Mouse (Mus musculus) neural tube, embryonic 11.5 days (tissue): ENCODE measurements around the gene Macf1. TPM values are rescaled to one million over a fixed set of nuclear protein-coding genes. Genes with fewer than 3 reads are reported as not detected.
A peak's percentile ranks its signal among the peaks of the same experiment; 100 is the strongest.

ENCODE experiments used
- ATAC-seq: fragments of 200-750 bp; cut with Nextera tagmentation; 2 replicates; pipeline ENCODE4 v1.8.0; 2017; ENCODE audit warnings: moderate number of reproducible peaks, mild to moderate bottlenecking, moderate TSS enrichment, moderate library complexity; ENCODE audit not compliant: insufficient read depth, low FRiP score, low TSS enrichment
- DNase-seq: peaks from one replicate; pipeline ENCODE4 v3.0.0-alpha.2; 2015; ENCODE audit warnings: low spot score
- H3K27ac ChIP-seq: fragments of 300-500 bp; sonication (generic); 2 replicates; pipeline ENCODE4 v1.5.1; 2014; ENCODE audit warnings: low read depth, mild to moderate bottlenecking, low read length
- H3K27me3 ChIP-seq: fragments of 300-500 bp; sonication (generic); 2 replicates; pipeline ENCODE4 v1.6.1; 2014; ENCODE audit warnings: mild to moderate bottlenecking, low read length, mixed read lengths; ENCODE audit not compliant: control insufficient read depth, insufficient read depth
- H3K36me3 ChIP-seq: fragments of 300-500 bp; sonication (generic); 2 replicates; pipeline ENCODE4 v1.6.1; 2014; ENCODE audit warnings: mild to moderate bottlenecking, low read length, moderate library complexity, mixed read lengths; ENCODE audit not compliant: control insufficient read depth, insufficient read depth
- H3K4me1 ChIP-seq: fragments of 300-500 bp; sonication (generic); 2 replicates; pipeline ENCODE4 v1.6.1; 2014; ENCODE audit warnings: low read length, mixed read lengths; ENCODE audit not compliant: control insufficient read depth, insufficient read depth
- H3K4me2 ChIP-seq: fragments of 300-500 bp; sonication (generic); 2 replicates; pipeline ENCODE4 v1.6.1; 2014; ENCODE audit warnings: low read depth, mild to moderate bottlenecking, moderate library complexity
- H3K4me3 ChIP-seq: fragments of 300-500 bp; sonication (generic); 2 replicates; pipeline ENCODE4 v1.5.1; 2014; ENCODE audit warnings: low read depth, low read length
- H3K9ac ChIP-seq: fragments of 300-500 bp; sonication (generic); 2 replicates; pipeline ENCODE4 v1.6.1; 2014; ENCODE audit warnings: mild to moderate bottlenecking, low read length
- H3K9me3 ChIP-seq: fragments of 300-500 bp; sonication (generic); 2 replicates; pipeline ENCODE4 v1.6.1; 2016; ENCODE audit warnings: low read length; ENCODE audit not compliant: control insufficient read depth
- WGBS: fragments of 180-500 bp; shearing (Covaris S2); extraction: QIAGEN DNeasy Blood & Tissue Kit; methylation state at CpG from one replicate; pipeline ENCODE4 v1.1.7; 2014; 5-methylcytosine and 5-hydroxymethylcytosine counted together
- polyA plus RNA-seq: library from polyadenylated mRNA; unstranded; fragments of >200 nt; fragmentation: Nextera tagmentation; extraction: Ambion mirVana; gene quantifications from 2 replicates; pipeline ENCODE4 v1.2.1, GENCODE M21; 2014

Gene Macf1
- polyA plus RNA-seq, 1 experiment from 2014 or later: 79.1 TPM

DNA sequence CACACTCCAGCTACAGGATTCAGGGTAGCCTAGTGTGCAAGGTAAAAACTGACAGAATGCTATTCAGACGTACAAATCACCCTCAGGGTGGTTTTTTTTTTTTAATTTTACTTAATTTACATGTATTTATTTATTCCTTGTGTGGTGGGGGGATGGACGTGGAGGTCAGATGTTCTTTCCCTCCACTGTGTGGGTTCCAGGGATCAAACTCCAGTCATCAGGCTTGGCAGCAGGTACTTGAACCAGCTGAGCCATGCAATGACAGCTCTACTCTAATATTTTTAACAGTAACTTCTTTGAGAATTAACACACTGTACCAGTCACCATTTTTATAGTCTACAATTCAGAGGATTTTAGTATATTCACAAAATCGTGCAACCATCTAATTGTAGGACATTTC lies 94.7 kb downstream of the Macf1 start:
- no peak overlapping the region for H3K27ac ChIP-seq
- H3K36me3 ChIP-seq: no peaks in the 10 kb centered on the region
- no peaks in the 10 kb centered on the region for H3K9me3 ChIP-seq
- no peak overlapping the region for H3K9ac ChIP-seq
- H3K27me3 ChIP-seq: no peaks in the 10 kb centered on the region
- 73% methylated on average over 3 of the region's 3 CpGs for WGBS
- ATAC-seq (no peak), DNase-seq (no peak)
- peaks cover 10% of the 10 kb centered on the region for H3K4me1 ChIP-seq
- no peak overlapping the region for H3K4me2 ChIP-seq
- no peak overlapping the region for H3K4me3 ChIP-seq

DNA sequence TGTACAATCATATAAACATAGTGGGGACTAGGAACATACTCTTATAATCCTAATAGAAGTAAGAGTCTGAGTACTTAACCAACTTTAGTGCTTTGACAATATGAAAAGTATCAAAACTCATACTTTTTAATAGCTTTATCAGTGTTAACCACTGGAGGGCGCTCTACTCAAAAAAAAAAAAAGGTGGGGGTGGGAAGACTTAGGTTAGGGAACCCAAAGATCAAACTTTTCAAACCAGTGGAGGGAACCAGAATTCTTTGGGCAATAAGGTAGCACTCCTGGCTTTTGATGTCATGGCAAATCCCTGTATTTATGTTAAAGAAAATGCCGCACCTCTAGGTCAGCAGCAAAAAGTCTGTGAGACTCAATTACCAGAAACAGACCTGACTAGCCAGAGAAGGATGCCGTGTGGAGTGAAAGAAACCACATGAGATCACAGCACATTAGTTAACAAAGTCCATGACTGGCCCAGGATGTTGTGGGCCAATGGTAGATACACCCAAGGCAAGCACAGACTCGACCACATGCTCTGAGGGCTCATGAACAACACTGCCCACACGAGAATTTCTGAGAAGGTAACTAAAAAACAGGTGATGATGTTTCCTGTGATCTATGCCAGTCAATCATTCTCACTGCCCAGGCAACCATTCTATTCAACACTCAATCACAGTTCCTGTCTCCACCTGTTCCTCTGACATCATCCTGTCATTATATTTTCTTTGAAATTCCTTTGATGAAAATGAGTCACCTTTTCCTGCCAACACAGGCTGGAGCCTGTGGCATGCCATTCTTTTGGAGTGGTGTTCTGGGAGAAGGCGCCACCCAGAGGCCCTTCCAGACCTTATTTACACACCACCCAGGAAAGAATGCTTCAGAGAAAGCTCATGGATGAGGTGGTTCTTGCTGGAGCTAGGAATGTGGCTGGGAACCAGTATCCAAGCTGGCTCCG lies 95.5 kb downstream of the Macf1 start:
- Histone ChIP-seq H3K27me3 (no peaks in the 10 kb centered on the region), H3K9ac (no peak overlapping the region), H3K36me3 (no peaks in the 10 kb centered on the region), H3K4me3 (no peak overlapping the region), H3K4me2 (no peak overlapping the region), H3K9me3 (no peaks in the 10 kb centered on the region), H3K27ac (no peak overlapping the region), H3K4me1 (peaks cover 2% of the 10 kb centered on the region)
- WGBS: 28% methylated on average over 7 of the region's 7 CpGs
- no peak for ATAC-seq
- no peak for DNase-seq

DNA sequence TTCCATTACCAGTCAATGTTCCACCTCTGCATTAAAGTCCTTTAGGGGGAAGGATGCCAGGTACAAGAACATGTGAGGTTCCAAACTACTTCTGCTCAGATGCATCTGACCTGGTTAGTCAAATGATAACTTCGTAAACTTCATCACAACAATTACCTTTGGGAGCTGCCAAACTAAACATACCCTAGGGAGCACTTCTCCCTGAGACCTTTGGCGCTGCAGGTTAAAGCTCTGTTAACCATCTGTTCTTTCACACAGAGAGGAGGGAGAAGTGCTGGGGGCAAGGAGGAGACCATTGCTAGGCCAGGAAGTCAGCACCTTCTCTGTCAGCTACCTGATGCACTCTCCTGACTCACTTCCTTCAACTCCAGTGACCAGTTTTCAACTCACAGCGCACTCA lies 96.5 kb downstream of the Macf1 start:
- DNase-seq (no peak), ATAC-seq (no peak)
- WGBS: 87% methylated on average over 3 of the region's 3 CpGs
- Histone ChIP-seq H3K9ac (no peak overlapping the region), H3K4me2 (no peak overlapping the region), H3K36me3 (no peaks in the 10 kb centered on the region), H3K4me3 (no peak overlapping the region), H3K27ac (no peak overlapping the region), H3K4me1 (no peaks in the 10 kb centered on the region), H3K27me3 (no peaks in the 10 kb centered on the region), H3K9me3 (no peaks in the 10 kb centered on the region)

DNA sequence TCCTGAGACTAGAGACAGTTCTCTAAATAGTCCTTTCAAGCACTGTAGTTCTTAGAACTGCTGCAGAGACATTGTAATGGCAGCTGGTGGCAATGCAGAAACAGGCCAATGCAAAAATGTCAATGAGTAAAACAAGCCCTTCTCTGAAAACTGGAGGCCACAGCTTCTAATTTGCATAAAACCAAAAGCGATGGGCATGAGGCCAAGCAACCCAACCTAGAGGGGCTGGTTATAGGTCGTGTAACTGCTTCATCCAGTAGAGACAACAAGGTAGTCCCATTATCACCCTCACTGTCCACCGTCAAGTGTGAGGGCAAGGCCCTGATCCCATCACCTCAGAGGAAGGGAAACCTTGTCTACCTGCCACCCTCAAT lies 99.5 kb downstream of the Macf1 start:
- no peak overlapping the region for H3K4me3 ChIP-seq
- H3K4me1 ChIP-seq: no peaks in the 10 kb centered on the region
- WGBS: 57% methylated on average over 3 of the region's 3 CpGs
- DNase-seq (no peak), ATAC-seq (no peak)
- H3K9me3 ChIP-seq: no peaks in the 10 kb centered on the region
- no peak overlapping the region for H3K9ac ChIP-seq
- no peak overlapping the region for H3K4me2 ChIP-seq
- no peak overlapping the region for H3K27ac ChIP-seq
- no peaks in the 10 kb centered on the region for H3K27me3 ChIP-seq
- H3K36me3 ChIP-seq: no peaks in the 10 kb centered on the region

DNA sequence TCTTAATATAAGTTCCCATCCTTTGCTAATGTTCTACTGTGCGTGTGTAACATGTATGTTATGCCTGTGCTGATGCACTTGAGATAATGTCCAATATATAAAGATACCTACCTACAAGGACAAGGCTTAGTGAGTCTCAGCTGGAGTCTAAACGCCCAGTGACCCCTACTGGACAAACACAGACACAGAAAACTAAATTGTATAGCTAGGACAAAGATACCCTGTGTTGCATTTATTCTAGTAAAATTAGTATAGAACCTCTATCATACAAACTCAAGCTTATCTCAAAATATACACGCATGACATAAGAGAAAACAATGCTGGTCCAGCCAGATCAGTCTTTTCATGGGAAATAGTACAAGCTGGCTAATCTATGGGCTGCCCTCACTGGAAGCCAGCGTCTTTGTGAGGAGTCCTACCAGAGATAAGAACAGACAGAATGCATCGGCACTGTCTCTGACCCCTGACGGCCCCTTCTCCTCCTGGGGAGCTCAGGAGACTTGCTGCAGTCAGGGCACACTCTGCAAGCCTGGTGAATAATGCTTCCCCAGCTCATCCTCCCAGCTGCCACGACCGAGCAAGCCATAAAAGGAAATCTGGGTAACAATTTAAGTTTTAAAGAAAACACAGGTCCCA lies 100.0 kb downstream of the Macf1 start:
- 35% methylated on average over 8 of the region's 8 CpGs for WGBS
- ATAC-seq (no peak), DNase-seq (no peak)
- no peaks in the 10 kb centered on the region for H3K36me3 ChIP-seq
- H3K9ac ChIP-seq: no peak overlapping the region
- no peak overlapping the region for H3K27ac ChIP-seq
- no peak overlapping the region for H3K4me3 ChIP-seq
- no peaks in the 10 kb centered on the region for H3K27me3 ChIP-seq
- H3K4me1 ChIP-seq: no peaks in the 10 kb centered on the region
- no peaks in the 10 kb centered on the region for H3K9me3 ChIP-seq
- H3K4me2 ChIP-seq: no peak overlapping the region

DNA sequence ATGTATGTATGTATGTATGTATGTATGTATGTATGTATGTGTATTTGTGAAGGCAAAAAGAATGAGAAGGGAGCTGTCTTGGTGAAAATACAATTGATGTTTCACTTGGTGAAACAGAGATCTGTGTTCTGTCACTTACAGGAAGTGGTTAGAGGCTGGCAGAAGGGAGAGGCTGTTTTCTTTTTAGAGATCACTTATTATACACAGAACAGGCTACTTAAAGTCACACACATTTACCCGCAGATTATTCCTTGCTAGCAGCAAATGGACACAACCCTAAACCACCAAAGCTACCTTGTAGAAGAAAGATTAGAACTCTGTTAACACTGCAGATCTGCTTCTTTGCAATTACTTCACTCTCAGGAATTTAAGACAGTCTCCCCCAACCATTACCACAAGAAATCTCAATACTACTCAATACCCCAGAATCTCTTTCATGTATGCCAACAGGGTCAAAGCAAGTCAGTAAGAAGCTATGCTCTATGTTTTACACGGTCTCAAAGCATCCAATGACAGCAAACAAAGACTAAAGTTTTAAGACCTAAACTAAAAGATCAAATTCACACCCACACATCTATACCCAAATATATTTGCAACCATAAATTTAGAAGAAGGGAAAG lies 106.6 kb downstream of the Macf1 start:
- no peak overlapping the region for H3K4me3 ChIP-seq
- no peak for ATAC-seq
- DNase-seq: no peak
- 79% methylated on average over 2 of the region's 2 CpGs for WGBS
- peaks cover 10% of the 10 kb centered on the region for H3K4me1 ChIP-seq
- H3K27me3 ChIP-seq: no peaks in the 10 kb centered on the region
- H3K4me2 ChIP-seq: no peak overlapping the region
- H3K9me3 ChIP-seq: no peaks in the 10 kb centered on the region
- no peak overlapping the region for H3K27ac ChIP-seq
- H3K36me3 ChIP-seq: no peaks in the 10 kb centered on the region
- no peak overlapping the region for H3K9ac ChIP-seq

DNA sequence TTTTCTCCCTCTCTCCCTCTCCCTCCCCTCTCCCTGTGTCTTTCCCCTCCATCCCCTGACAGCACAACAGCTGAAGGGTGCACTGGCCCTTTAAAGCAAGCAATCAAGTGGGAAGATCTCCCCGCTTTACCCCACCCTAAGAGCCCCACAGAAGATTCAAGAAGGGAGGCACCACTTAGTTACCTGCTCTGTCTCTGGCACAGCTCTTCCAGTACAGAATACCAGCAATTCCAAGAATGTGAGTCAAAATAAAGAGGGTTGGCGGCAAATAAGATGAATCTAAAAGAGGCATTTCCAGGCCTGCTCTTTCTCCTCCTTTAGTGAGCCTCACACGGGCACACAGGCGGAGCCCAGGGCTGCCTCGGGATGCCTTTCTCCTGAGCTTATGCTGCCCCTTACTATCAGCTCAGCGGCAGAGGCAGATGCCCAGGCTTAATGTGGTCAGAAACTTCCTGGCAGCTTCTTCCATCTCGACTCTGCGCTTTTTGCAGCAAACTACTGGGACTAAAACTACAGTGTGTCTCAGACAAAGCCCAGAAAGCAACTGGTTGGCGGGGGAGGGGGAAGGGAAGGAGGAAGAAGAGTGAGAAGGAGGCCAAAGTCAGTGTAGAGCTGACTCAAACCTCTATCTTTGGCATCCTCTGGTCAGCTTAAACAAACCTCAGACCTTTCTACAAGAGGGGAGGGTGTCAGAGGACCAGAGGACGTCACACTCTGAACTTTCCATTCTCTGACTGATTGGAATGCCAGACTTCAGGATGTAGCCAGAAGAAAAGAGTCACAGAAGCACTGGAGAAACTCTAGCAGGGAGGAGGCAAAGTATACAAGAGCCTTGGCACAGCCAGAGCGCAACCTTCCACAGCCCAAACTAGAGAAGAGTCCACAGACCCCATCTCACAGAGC lies 111.5 kb downstream of the Macf1 start:
- DNase-seq (peak; percentile 44), ATAC-seq (no peak)
- H3K9me3 ChIP-seq: no peaks in the 10 kb centered on the region
- H3K27me3 ChIP-seq: no peaks in the 10 kb centered on the region
- peak overlapping the region; percentile 69; the same call in 1 of the 2 replicates for H3K27ac ChIP-seq
- 13% methylated on average over 11 of the region's 11 CpGs for WGBS
- no peaks in the 10 kb centered on the region for H3K36me3 ChIP-seq
- H3K9ac ChIP-seq: peak overlapping the region; percentile 23
- peak overlapping the region; percentile 33 for H3K4me2 ChIP-seq
- peaks cover 13% of the 10 kb centered on the region for H3K4me1 ChIP-seq
- no peak overlapping the region for H3K4me3 ChIP-seq

DNA sequence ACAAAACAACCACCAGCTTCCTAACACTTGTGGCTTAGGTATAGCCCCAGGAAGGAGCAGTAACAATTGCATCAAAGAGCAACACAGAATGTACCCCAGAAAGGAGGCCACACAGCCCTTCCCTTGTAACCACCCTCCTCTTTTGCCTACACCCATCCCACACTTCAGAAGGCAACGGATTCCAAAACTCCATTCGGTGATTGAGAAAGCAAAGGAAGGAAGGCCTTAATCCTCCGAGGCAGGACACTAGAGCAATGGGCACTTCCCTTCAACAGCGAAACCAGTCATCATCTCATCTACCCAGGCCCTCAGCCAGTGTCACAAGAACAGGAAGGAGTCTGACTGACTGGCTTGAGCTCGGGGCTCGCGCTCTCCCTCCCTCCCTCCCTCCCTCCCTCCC lies 112.3 kb downstream of the Macf1 start:
- WGBS: 5% methylated on average over 7 of the region's 7 CpGs
- H3K4me3 ChIP-seq: no peak overlapping the region
- H3K27ac ChIP-seq: no peak overlapping the region
- ATAC-seq (no peak), DNase-seq (no peak)
- peaks cover 13% of the 10 kb centered on the region for H3K4me1 ChIP-seq
- no peak overlapping the region for H3K9ac ChIP-seq
- no peaks in the 10 kb centered on the region for H3K27me3 ChIP-seq
- H3K4me2 ChIP-seq: no peak overlapping the region
- no peaks in the 10 kb centered on the region for H3K9me3 ChIP-seq
- H3K36me3 ChIP-seq: no peaks in the 10 kb centered on the region
